Mouse (Mus musculus) erythroblast, embryonic 14.5 days (primary cell): ENCODE results near the gene Gm10842.

ENCODE experiments used
- GATA1 ChIP-seq: IDR thresholded peaks from 2 replicates; pipeline ENCODE4 v1.6.1; 2012; ENCODE audit warnings: low read length, inconsistent platforms, mixed read lengths
- TAL1 ChIP-seq: IDR thresholded peaks from 3 replicates; pipeline ENCODE4 v1.6.1; 2012; ENCODE audit warnings: low read length, inconsistent platforms, mixed read lengths

GRCm38 (mm10) chr11:105161411-105161810, 14.7 kb downstream of the Gm10842 start:
- TF ChIP-seq GATA1 (no peak), TAL1 (no peak)
